Mouse (Mus musculus) cerebellum, adult 2 months (tissue): ENCODE measurements at regions not wholly inside any gene's neighbourhood (a gene's known extent, or its start where the extent isn't known, plus 50 kb on each side); places are given as distances from the start of the nearest gene placed in this dataset.

ENCODE experiments used
- CTCF ChIP-seq: fragments of 200-500 bp; IDR thresholded peaks from 2 replicates; pipeline ENCODE4 v1.5.1; 2011; ENCODE audit warnings: low read depth, mild to moderate bottlenecking, control low read depth, low read length, moderate library complexity, borderline replicate concordance; ENCODE audit not compliant: insufficient read depth
- POLR2A ChIP-seq: fragments of 200-500 bp; IDR thresholded peaks from 2 replicates; pipeline ENCODE4 v1.6.1; 2011; ENCODE audit warnings: low read length, control low read depth, borderline replicate concordance; ENCODE audit not compliant: insufficient read depth

- no peak for TF ChIP-seq POLR2A
- TF ChIP-seq CTCF: no peak
Measured at GRCm38 (mm10) chr8:88953178-88953577, 90.8 kb downstream of the Sall1 start.
